Mouse (Mus musculus): ENCODE measurements around the gene Rab3d. TPM values are rescaled to one million over a fixed set of nuclear protein-coding genes. Genes with fewer than 3 reads are reported as not detected.

The Rab3d gene
- polyA plus RNA-seq, 1 experiment from 2014 or later = 9.3 TPM

DNA sequence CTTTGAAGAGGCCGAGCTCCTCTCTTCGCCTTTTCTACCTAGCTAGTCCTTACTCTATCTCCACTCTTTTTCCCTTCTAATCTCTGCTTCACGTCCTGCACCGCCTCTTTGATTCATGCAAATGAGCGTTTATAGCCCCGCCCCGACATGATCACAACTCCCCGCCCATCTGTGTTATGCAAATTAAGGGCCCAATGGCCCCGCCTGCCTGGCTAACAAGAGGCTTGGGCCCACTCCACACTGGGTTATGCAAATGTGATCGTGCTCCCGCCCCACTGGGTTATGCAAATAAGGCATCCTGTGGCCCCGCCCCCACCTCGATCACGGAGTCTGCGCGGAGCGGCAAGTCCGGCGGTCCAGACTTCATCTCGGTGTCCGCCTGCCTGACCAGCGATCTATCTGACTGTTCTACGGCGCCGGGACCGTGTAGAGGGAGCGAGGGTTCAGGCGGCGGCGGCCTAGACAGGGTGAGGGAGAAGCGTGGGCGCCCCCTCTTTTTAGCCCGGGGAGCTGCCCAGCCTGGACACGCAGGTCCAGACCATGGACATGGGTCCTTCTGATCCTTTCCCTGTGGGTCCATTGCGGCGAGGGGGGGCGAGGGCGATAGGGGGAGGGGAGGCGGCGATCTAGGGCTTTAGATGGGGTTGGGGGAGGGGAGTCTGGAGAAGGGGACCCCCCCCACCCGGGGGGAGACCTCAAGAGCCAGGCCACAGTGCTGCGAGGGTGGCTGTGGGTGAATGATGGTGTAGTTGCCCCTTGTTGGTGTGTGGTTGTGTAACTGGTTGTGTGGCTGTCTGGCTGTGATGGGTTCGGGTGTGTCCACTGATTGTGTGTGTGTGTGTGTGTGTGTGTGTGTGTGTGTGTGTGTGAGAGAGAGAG, 18.9 kb upstream of the Rab3d start, which contains the start of gene Plppr2:
Gene Plppr2 (plus strand): TSS at position 342 of the 879 bp plus-strand sequence.
- H3K4me3 ChIP-seq (ENCODE audit: low read depth, low read length) = peak within 1 kb of the TSS; percentile 48
- TF ChIP-seq CTCF (IDR thresholded peaks at IDR 0.05; ENCODE audit: low read depth) = 0 out of 2 replicates have a peak, but pooled peaks have one; percentile 7
- TF ChIP-seq EP300 (IDR thresholded peaks at IDR 0.05; ENCODE audit: low read depth) = no peak
- DNase-seq (peak; percentile 93), ATAC-seq (peak; percentile 96)
- peak within 1 kb of the TSS; percentile 84 for H3K4me2 ChIP-seq (ENCODE audit: low read depth, low read length)
- H3K27ac ChIP-seq (ENCODE audit: low read depth) = no peak within 1 kb of the TSS
- H3K9ac ChIP-seq (replicated peaks) = peak within 1 kb of the TSS; percentile 59
- peaks cover 10% of the 10 kb centered on the region; the same call in 1 of the 2 replicates for H3K4me1 ChIP-seq (ENCODE audit: insufficient read depth)
- no peaks in the 10 kb centered on the region for H3K36me3 ChIP-seq (replicated peaks; ENCODE audit: insufficient read depth, low read length)
- no peaks in the 10 kb centered on the region for H3K27me3 ChIP-seq (ENCODE audit: insufficient read depth, low read length)
- H3K9me3 ChIP-seq (ENCODE audit: low read length) = no peaks in the 10 kb centered on the region
- 5% methylated on average over 39 of the region's 43 CpGs for WGBS (ENCODE audit: insufficient replicate concordance)

- TF ChIP-seq EP300 (IDR thresholded peaks at IDR 0.05; ENCODE audit: low read depth) (no peak), CTCF (IDR thresholded peaks at IDR 0.05; ENCODE audit: low read depth) (no peak)
- peaks cover 10% of the 10 kb centered on the region; the same call in 1 of the 2 replicates for H3K4me1 ChIP-seq (ENCODE audit: insufficient read depth)
- no peak overlapping the region for H3K4me3 ChIP-seq (ENCODE audit: low read depth, low read length)
- H3K4me2 ChIP-seq (ENCODE audit: low read depth, low read length) = no peak overlapping the region
- DNase-seq (no peak), ATAC-seq (no peak)
- H3K27me3 ChIP-seq (ENCODE audit: insufficient read depth, low read length) = no peaks in the 10 kb centered on the region
- no peaks in the 10 kb centered on the region for H3K9me3 ChIP-seq (ENCODE audit: low read length)
- WGBS (ENCODE audit: insufficient replicate concordance) = 67% methylated on average over 7 of the region's 7 CpGs
- H3K27ac ChIP-seq (ENCODE audit: low read depth) = no peak overlapping the region
- no peaks in the 10 kb centered on the region for H3K36me3 ChIP-seq (replicated peaks; ENCODE audit: insufficient read depth, low read length)
- H3K9ac ChIP-seq (replicated peaks) = no peak overlapping the region
These were observed 17.6 kb upstream of the Rab3d start for GRCm38 (mm10) chr9:21935466-21936131.

- Histone ChIP-seq H3K9ac (replicated peaks) (no peak overlapping the region), H3K4me2 (ENCODE audit: low read depth, low read length) (no peak overlapping the region), H3K4me3 (ENCODE audit: low read depth, low read length) (no peak overlapping the region), H3K36me3 (replicated peaks; ENCODE audit: insufficient read depth, low read length) (no peaks in the 10 kb centered on the region), H3K27me3 (ENCODE audit: insufficient read depth, low read length) (no peaks in the 10 kb centered on the region), H3K9me3 (ENCODE audit: low read length) (no peaks in the 10 kb centered on the region), H3K27ac (ENCODE audit: low read depth) (no peak overlapping the region), H3K4me1 (ENCODE audit: insufficient read depth) (peaks cover 10% of the 10 kb centered on the region; the same call in 1 of the 2 replicates)
- ATAC-seq = no peak
- WGBS (ENCODE audit: insufficient replicate concordance) = 81% methylated on average over 12 of the region's 12 CpGs
- DNase-seq = no peak
- TF ChIP-seq EP300 (IDR thresholded peaks at IDR 0.05; ENCODE audit: low read depth) (no peak), CTCF (IDR thresholded peaks at IDR 0.05; ENCODE audit: low read depth) (no peak)
These were observed 16.0 kb upstream of the Rab3d start for GRCm38 (mm10) chr9:21934021-21934420.

DNA sequence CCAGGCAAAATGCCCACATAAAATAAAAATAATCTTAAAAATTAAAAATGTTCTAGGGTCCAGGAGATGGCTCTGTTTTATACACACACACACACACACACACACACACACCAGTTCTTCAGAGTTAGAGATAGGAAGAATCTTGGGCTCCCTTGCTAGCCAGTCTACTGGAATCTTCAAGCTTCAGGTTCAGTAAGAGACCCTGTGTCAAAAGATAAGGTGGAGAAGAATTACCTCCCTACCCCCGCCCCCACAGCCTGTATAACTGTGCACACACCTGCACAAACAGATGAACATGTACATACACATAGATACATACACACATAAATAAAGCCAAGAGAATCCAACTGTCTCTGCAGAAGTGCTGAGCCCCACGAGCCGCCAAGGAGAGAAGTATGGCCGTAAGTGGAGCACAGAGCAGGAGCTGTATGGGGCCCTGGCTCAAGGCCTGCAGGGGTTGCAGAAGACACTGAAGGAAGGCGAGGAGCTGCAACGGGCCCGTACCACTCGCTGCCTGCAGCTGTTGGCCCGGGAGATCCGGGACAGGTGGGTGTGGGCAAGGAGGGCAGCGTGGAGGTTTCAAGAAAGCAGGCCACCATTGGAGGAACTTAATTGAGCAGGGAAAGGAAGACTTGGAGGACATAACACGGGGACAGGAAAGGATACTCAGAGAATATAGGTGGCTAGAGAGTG, 14.6 kb upstream of the Rab3d start:
- Histone ChIP-seq H3K36me3 (replicated peaks; ENCODE audit: insufficient read depth, low read length) (no peaks in the 10 kb centered on the region), H3K9ac (replicated peaks) (no peak overlapping the region), H3K27me3 (ENCODE audit: insufficient read depth, low read length) (no peaks in the 10 kb centered on the region), H3K27ac (ENCODE audit: low read depth) (no peak overlapping the region), H3K9me3 (ENCODE audit: low read length) (no peaks in the 10 kb centered on the region), H3K4me3 (ENCODE audit: low read depth, low read length) (no peak overlapping the region), H3K4me2 (ENCODE audit: low read depth, low read length) (no peak overlapping the region), H3K4me1 (ENCODE audit: insufficient read depth) (peaks cover 10% of the 10 kb centered on the region; the same call in 1 of the 2 replicates)
- ATAC-seq = no peak
- no peak for TF ChIP-seq EP300 (IDR thresholded peaks at IDR 0.05; ENCODE audit: low read depth)
- TF ChIP-seq CTCF (IDR thresholded peaks at IDR 0.05; ENCODE audit: low read depth) = no peak
- DNase-seq = no peak
- 60% methylated on average over 12 of the region's 12 CpGs for WGBS (ENCODE audit: insufficient replicate concordance)

DNA sequence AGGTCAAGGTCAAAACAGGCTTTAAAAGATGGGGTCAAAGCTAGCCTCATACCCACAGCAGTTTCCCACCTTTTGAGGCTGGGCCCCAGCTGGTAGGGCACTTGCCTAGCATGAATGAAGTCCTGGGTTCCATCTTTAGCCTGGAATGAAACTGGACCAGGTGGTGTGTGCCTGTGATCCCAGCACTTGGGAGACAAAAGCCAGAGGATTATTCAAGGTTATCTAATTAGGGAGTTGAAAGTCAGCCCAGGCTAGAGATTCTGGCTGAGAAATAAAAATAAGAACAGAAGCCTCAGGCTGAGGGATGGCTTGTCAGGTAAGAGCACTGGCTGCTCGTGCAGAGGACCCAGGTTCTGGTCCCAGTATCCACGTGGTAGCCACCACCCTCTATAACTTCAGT, 14.0 kb upstream of the Rab3d start:
- no peak for TF ChIP-seq CTCF (IDR thresholded peaks at IDR 0.05; ENCODE audit: low read depth)
- TF ChIP-seq EP300 (IDR thresholded peaks at IDR 0.05; ENCODE audit: low read depth) = no peak
- ATAC-seq = no peak

More for the DNA sequence above, 14.0 kb upstream of the Rab3d start:
- Histone ChIP-seq H3K9ac (replicated peaks) (no peak overlapping the region), H3K27ac (ENCODE audit: low read depth) (no peak overlapping the region), H3K4me2 (ENCODE audit: low read depth, low read length) (no peak overlapping the region), H3K9me3 (ENCODE audit: low read length) (no peaks in the 10 kb centered on the region), H3K27me3 (ENCODE audit: insufficient read depth, low read length) (no peaks in the 10 kb centered on the region), H3K36me3 (replicated peaks; ENCODE audit: insufficient read depth, low read length) (no peaks in the 10 kb centered on the region), H3K4me1 (ENCODE audit: insufficient read depth) (peaks cover 7% of the 10 kb centered on the region; the same call in 1 of the 2 replicates), H3K4me3 (ENCODE audit: low read depth, low read length) (no peak overlapping the region)
- WGBS (ENCODE audit: insufficient replicate concordance) = 67% methylated on average over 2 of the region's 2 CpGs
- no peak for DNase-seq
